In the genomic region with DNA sequence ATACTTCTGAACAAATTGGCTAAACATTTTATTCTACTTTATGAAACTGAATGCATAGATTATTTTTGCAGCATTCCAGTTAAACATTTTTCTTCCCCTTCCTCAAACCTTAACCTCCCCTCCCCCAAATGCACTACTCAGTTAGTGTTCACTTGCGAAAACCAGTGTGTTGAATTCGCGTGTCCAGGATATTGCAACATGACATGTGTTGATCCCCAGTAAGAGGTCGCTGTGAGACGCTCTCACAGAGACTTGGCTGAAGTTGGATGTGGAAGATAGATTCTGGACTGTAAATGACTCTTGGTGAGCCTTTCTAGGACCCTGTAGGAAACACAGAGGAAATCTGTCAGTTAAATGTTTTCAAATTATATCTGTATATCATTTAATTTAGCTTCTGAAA, we compare ENCODE assay signal across 18 mouse cellular contexts.
A peak's percentile ranks its signal among the peaks of the same experiment; 100 is the strongest.
DNase-seq lines count a peak whose midpoint lies in the region; ATAC-seq lines count a peak whose summit lies in the region.
"Had no signal": no experiment of that assay in that cellular context is flagged by ENCODE, and none has a peak within 500 bp of the region (broad histone marks: within the 10 kb centered on the region; RNA-seq: fewer than 3 reads in every experiment).

No protein-coding gene starts in this region.

- ATAC-seq in granulocyte monocyte progenitor cell, adult 5-6 weeks (replicated peaks; ENCODE audit: poor library complexity, severe bottlenecking) = peak; percentile 95
- ATAC-seq in midbrain, embryonic 11.5 days (ENCODE audit: low FRiP score) = no peak
- ATAC-seq in midbrain, embryonic 14.5 days (ENCODE audit: low FRiP score, low TSS enrichment) = no peak
- ATAC-seq: activated CD4-positive, CD25-positive, alpha-beta regulatory T cell, adult 4 months; intestine, embryonic 15.5 days; Patski had no signal

- no peaks in the 10 kb centered on the region for H3K27me3 ChIP-seq in midbrain, embryonic 11.5 days (ENCODE audit: control insufficient read depth, insufficient read depth, low read length)
- H3K27me3 ChIP-seq in midbrain, embryonic 14.5 days (ENCODE audit: control insufficient read depth, insufficient read depth, low read length) = no peaks in the 10 kb centered on the region
- H3K27me3 ChIP-seq: CH12.LX; forebrain, embryonic 13.5 days; hindbrain, embryonic 12.5 days; intestine, embryonic 15.5 days; Patski had no signal

- no peak overlapping the region for H3K9ac ChIP-seq in midbrain, embryonic 11.5 days (ENCODE audit: low read length)
- no peak overlapping the region for H3K9ac ChIP-seq in midbrain, embryonic 14.5 days (replicated peaks; ENCODE audit: low read length)
- H3K9ac ChIP-seq: forebrain, embryonic 13.5 days; hindbrain, embryonic 12.5 days; intestine, embryonic 15.5 days had no signal

- no peaks in the 10 kb centered on the region for H3K9me3 ChIP-seq in midbrain, embryonic 11.5 days (ENCODE audit: control insufficient read depth, low read length)
- H3K9me3 ChIP-seq in midbrain, embryonic 14.5 days (ENCODE audit: control insufficient read depth, low read length) = no peaks in the 10 kb centered on the region
- H3K9me3 ChIP-seq: embryonic facial prominence, embryonic 10.5 days; forebrain, embryonic 13.5 days; hindbrain, embryonic 12.5 days; intestine, embryonic 15.5 days had no signal

- WGBS in midbrain, embryonic 11.5 days = 87% methylated on average over 5 of the region's 5 CpGs
- WGBS in midbrain, embryonic 14.5 days = 86% methylated on average over 5 of the region's 5 CpGs

- H3K36me3 ChIP-seq in midbrain, embryonic 11.5 days (ENCODE audit: control insufficient read depth, insufficient read depth, low read length) = no peaks in the 10 kb centered on the region
- H3K36me3 ChIP-seq in midbrain, embryonic 14.5 days (ENCODE audit: control insufficient read depth, insufficient read depth, low read length) = no peaks in the 10 kb centered on the region
- H3K36me3 ChIP-seq: embryonic facial prominence, embryonic 10.5 days; hindbrain, embryonic 12.5 days; intestine, embryonic 15.5 days had no signal

- H3K4me1 ChIP-seq in midbrain, embryonic 11.5 days (ENCODE audit: control insufficient read depth, insufficient read depth, low read length) = no peaks in the 10 kb centered on the region
- no peaks in the 10 kb centered on the region for H3K4me1 ChIP-seq in midbrain, embryonic 14.5 days (ENCODE audit: control insufficient read depth, insufficient read depth, low read length)
- H3K4me1 ChIP-seq: embryonic facial prominence, embryonic 10.5 days; hindbrain, embryonic 12.5 days; intestine, embryonic 15.5 days had no signal

- no peak overlapping the region for H3K27ac ChIP-seq in midbrain, embryonic 11.5 days (ENCODE audit: low read depth, low read length)
- no peak overlapping the region for H3K27ac ChIP-seq in midbrain, embryonic 14.5 days (replicated peaks; ENCODE audit: low read depth, low read length)
- H3K27ac ChIP-seq: embryonic facial prominence, embryonic 10.5 days; forebrain, embryonic 13.5 days; hindbrain, embryonic 12.5 days; intestine, embryonic 15.5 days had no signal

- H3K4me3 ChIP-seq in midbrain, embryonic 11.5 days (ENCODE audit: low read depth, low read length) = no peak overlapping the region
- H3K4me3 ChIP-seq in midbrain, embryonic 14.5 days (replicated peaks; ENCODE audit: low read depth, low read length) = no peak overlapping the region
- H3K4me3 ChIP-seq: embryonic facial prominence, embryonic 10.5 days; forebrain, embryonic 13.5 days; hindbrain, embryonic 12.5 days; intestine, embryonic 15.5 days had no signal

- peak; percentile 15 for DNase-seq in gastrocnemius, adult 18-20 months (ENCODE audit: low spot score)
- no peak for DNase-seq in gastrocnemius, postnatal 10 days
- peak; percentile 23 for DNase-seq in left cerebral cortex, postnatal 4 days
- DNase-seq in left cerebral cortex, postnatal 10 days (ENCODE audit: extremely low spot score in 1 of 2, low spot score in 2 of 2) = no peak
- peak; percentile 8 for DNase-seq in brain, adult 2 months (ENCODE audit: low read depth, low spot score)
- no peak for DNase-seq in midbrain, embryonic 11.5 days (ENCODE audit: low spot score, missing footprints)
- DNase-seq in midbrain, embryonic 14.5 days = no peak
- DNase-seq: adrenal gland, postnatal 14 days; cerebellum, adult 18-20 months; heart, postnatal 4 days had no signal

- intact Hi-C loops in left cerebral cortex, postnatal 4 days (cut with DNase I) = no loop called here
- intact Hi-C loops in left cerebral cortex, postnatal 10 days (cut with DNase I) = no loop called here

- no peak overlapping the region for H3K4me2 ChIP-seq in midbrain, embryonic 11.5 days
- H3K4me2 ChIP-seq in midbrain, embryonic 14.5 days (ENCODE audit: low read length) = no peak overlapping the region
- H3K4me2 ChIP-seq: forebrain, embryonic 13.5 days; hindbrain, embryonic 12.5 days; intestine, embryonic 15.5 days had no signal

Comparison
In these comparisons a context has a peak if more than half of its experiments do, and no peak if none do; other contexts are left out.
1. DNase-seq: peak in gastrocnemius, adult 18-20 months (single experiment), left cerebral cortex, postnatal 4 days (single experiment) and brain, adult 2 months (single experiment); none in gastrocnemius, postnatal 10 days (single experiment), left cerebral cortex, postnatal 10 days (0 of 2), midbrain, embryonic 11.5 days (single experiment) and midbrain, embryonic 14.5 days (single experiment).